Mouse (Mus musculus) testis, postnatal 14 days (tissue): ENCODE measurements around the gene Kctd19.

ENCODE experiments used
- DNase-seq: peaks from one replicate; pipeline ENCODE4 v3.0.0; 2021; ENCODE audit warnings: low spot score

Gene Kctd19

DNA sequence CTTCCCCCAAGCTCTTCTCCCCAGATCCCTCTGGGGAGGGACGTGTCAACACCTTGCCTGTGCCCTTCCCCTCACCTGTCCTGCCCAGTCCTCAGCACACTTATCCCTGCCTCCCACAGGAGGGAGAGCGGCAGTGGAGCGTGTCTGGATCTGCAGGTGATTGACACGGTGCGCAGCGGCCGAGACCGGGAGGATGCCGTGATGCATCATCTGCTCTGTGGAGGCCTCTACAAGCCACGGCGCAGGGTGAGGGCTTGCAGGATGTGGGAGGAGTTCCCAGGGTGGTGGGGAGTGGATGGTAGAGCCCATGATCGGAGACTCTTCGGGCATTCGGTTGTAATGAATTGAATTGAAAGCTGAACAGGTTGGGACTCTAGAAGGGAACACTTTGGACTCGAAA is 54.1 kb downstream of the Kctd19 start:
- DNase-seq, result no peak

DNA sequence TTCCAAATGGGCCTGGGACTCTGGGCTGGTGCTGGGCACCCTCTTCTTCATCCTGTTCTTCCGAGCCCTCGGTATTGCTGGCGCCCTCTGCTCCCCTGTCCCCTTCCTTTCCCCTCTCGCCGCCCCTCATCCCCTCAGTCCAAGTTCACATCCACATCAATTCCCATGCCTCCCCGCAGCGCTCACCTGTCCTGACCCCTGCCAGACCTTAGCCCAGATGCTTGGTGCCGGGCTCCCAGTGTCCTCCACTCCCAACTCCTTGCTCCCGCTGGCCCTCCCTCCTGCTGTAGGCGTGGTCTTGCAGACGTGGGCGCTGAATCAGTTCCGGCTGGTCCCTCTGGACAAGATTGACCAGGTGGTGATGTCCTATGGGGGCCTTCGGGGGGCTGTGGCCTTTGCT is 56.6 kb downstream of the Kctd19 start:
- no peak for DNase-seq

DNA sequence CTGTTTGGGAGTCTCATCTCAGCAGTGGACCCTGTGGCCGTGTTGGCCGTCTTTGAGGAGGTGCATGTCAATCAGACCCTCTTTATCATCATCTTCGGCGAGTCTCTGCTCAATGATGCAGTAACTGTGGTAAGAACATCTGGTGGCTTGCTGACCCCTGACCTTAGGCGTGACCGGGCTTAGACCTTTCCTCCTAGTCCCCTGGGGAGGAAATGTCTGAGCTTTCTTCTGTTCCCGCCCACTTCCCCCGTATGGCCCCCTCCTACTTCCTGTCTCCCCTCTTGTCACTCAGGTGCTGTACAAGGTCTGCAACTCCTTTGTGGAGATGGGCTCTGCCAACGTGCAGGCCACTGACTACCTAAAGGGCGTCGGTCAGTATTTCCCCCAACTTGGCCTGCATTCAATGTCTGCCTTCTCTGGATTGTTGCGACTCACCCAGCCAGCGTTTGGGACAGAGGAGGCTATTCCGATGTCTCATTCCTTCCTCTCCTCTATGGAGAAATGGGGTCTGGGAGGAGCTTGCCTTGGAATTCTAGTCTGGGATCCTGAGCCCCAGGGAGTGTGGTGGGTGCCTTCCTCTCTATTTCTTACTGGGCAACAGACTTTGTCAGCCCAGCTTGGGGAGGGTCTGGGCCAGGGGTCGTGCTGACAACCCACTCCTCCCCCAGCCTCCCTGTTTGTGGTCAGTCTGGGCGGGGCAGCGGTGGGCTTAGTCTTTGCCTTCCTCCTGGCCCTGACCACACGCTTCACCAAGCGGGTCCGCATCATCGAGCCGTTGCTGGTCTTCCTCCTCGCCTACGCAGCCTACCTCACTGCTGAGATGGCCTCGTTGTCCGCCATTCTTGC is 57.9 kb downstream of the Kctd19 start:
- no peak for DNase-seq

DNA sequence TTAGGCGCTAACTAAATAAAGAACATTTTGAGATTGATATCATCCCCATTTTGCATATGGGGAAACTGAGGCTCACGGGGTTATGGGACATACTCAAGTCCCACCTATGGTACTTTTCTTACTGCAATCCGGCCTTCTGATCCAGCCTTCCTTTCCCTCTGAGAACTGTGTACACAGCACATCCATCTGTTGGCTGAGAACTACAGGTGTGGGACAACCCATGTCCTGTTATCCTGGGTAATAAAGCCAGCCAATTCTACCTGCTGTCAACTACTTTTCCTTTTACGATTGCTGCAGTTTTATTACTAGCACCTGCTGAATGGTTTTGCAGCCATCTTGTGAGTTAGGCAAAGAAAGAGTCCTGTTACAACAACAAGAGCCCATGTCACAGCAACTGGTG is 58.8 kb downstream of the Kctd19 start:
- no peak for DNase-seq

DNA sequence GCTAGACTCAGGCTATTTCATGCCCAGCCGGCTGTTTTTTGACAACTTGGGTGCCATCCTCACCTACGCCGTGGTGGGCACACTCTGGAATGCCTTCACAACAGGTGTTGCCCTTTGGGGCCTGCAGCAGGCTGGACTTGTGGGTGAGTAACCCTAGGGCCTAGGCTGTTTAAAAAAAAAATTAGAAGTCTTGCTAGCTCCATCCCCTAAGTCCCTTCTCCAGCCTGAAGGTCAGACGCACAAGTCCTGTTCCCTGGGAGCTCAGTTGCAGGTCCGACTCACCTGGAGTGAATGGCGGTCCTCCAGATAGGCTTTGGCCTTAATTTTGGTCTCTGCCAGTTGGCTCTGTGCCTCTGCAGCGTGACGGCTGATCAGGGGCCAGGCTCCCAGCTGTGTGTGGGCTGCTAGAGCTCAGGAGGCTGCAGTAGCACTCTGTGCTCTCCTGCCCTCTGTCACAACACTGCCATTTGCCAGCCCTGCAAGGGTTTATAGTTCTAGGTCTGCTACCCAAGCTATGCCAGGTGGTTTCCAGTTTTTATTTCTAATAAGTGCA is 59.6 kb downstream of the Kctd19 start:
- DNase-seq, result no peak

DNA sequence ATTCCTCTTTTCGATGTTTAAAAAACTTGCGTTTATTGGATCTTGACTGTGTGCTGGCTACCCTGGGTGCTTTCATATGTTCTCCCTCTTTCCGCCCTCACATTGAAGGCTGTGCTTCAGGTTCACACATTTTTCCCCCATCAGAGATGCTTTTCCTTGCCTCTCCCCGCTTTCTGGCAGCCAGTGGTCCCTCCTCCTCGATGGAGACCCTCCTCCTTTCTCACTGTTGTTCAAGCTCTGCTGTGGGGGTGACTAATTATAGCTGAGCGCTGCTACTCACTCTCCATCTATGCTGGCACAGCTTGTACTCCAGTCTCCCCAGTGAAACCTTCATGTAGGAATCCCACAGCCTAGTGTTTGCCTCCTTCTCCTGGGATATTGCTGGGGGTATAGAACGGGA is 63.1 kb downstream of the Kctd19 start:
- DNase-seq, result no peak

DNA sequence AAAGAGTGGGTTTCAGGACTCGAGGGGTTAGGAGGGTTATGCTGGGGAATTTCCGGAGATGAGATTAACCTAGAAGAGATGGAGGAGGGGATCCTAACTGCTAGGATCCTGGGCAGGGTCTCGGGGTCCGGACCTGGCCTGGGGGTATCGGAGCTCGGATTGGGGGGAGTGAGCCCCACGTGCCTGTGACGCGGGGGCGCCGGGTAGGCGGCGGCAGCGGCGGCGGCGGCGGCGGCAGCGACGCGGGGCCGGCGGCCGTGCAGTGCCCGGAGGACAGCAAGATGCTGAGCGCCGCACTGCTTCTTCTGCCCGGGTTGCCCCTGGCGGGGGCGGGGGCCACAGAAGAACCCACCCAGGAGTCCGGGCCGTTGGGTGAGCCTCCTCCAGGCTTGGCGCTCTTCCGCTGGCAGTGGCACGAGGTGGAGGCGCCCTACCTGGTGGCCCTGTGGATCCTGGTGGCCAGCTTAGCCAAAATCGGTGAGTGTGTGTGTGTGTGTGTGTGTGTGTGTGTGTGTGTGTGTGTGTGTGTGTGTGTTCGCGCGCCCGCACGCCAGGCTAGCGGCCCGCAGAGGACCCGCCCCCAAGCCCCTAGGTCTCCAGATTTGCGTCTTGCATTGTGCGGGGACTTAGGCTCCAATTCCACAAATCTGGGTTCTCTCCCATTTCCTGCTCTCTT is 64.1 kb downstream of the Kctd19 start:
- DNase-seq, result no peak

DNA sequence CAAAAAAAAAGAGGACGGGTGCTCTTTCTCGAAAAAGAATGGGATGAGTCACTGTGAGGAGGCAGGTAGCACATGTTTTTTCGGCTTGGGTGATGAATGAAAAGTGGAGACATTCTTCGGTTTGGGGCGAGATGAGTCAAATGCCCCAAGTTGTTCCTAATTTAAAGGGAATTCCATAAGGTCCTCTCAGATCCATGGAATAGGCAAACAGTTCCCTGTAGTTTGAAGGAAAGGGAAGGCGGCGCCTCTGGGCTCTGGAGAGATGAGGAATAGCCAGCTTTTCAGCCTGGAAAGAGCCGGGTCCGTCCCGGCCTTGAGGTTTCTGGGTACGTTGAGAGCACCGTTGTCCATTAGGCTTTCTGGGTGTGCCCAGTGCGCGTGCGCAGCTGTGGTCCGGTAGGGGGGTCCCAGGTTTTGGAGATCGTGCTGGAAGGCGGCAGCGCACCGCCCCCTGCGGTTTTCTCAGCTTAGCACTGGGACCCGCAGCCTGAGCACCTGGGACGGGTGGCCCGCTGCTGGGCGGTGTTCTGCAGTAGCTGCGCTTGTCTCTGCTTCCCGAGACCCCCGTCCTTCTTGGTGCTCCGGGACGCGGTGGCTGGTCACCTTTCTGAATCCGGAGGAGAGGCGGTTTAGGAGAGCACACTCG is 64.7 kb downstream of the Kctd19 start, which contains the start of gene Slc9a5:
Gene Slc9a5, plus strand, starts transcription at position 394 of the 646 bp plus-strand sequence.
- DNase-seq, result peak; percentile 80

DNA sequence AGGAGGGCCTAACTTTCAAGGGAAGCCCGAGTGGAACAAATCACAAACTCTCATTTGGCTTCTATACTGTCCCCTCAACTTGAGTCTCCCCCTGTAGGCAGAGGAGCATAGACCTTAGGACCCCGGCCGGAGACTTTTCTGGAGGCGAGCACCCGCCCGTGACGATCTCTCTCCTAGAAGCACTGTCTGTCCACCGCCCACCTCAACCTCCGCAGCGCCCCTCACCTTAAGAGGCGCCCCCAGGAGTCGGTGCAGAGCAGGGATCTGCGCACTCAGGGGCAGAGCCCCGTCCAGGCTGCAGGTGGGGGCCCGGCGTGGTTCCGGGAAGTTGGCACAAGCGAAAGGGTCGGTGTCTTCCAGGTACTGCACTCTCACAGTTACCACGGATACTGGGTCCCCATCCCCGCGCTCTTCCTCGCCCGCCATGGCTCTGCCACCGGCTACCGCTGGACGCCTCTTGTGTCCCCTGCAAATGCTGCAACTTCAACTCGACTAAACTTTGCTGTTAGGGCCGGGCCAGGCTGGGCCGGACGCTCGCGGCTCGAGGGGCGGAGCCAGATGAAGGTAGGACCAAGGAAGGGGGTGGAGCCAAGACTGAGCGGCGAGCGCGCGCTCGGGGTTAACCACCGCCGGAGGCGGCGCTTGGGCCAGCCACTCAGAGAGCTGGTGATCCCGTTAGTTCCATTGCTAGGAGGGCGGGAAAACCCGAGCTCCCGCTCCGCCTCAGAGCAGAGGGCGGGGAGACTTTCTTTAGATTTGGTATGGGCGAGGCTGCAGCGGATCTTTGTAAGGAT is 65.7 kb downstream of the Kctd19 start, which contains the start of gene Fhod1:
Gene Fhod1, minus strand, starts transcription at position 526 of the 794 bp plus-strand sequence.
- peak; percentile 93 for DNase-seq

DNA sequence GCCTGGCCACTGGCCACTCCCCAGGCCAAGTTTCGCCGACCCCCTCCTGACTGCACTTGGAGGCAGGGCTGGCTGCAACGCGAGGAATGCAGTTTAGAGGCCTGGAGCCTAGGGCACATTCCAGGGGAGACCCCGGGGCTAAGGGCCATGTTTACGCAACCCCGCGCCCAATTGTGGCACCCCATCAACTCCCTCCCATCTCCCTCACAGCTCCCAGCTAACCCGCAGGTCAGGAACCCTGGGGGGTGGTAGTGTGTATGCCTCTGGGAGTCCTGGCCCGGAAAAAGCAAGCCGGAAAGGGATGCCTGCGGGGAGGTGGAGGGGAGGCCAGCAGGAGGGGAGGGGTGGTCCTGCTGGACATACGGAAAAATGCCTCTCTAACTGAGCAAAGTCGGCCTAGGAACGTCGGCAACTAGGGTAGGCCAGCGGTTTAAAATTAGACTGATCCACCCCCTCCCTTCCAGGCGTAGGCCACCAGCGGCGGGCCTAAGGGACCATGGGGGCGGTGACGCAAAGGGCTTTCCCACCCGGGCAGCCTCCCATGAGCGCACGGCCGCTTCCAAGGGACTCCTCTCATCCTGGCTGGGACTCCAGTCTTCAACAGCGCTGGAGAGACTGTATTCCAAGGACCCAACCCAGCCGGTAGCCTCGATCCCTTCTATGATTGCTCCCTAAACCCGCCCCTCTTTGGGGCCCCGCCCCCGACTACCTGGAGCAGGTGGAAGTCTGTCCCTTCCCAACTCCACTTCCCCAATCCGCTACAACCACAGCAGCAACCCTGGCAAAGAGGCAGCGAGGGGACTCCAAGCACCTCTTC is 66.5 kb downstream of the Kctd19 start:
- DNase-seq, result peak; percentile 62

DNA sequence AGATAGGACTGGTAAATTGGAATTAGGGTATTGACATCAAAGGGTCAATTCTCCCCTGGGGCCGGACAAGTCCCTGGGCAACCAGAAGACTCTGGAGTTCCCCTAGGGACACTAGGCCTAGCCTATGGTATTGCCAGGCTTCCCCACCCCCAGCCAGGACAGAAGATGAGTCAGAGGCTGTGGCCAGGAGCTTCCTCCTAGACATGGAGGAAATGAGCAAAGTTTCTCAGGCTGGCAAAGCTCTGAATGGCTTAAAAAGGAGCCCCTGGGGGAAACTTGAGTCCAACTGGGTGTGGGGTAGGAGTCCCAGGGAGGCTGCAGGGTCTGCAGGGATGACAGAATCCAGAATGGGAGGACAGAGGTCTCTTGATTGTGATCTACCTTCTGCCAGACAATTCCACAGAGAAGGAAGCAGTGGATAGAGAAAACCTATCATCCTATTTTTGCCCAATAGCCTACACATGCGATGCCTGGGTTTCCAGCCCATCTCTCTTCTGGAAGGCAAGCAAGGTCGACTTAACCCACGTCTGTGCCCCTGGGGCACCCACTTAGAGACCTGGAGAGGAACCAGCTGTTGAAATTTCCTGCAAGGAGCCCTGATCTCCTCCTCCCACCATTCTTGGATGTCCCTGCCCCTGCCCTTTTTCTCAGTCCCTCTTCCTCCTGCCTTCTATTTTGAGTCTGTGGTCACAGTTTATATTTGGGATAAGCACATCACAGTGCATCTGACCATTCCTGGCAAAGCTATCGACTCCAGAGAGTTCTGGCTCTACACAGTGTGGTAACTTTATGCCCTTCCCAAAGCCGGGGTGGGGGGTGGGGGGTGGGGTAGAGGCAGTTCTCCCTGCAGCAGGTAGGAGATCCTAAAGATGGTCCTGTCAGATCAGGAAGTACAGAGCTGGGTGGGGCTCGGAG is 68.0 kb downstream of the Kctd19 start:
- DNase-seq, result no peak

DNA sequence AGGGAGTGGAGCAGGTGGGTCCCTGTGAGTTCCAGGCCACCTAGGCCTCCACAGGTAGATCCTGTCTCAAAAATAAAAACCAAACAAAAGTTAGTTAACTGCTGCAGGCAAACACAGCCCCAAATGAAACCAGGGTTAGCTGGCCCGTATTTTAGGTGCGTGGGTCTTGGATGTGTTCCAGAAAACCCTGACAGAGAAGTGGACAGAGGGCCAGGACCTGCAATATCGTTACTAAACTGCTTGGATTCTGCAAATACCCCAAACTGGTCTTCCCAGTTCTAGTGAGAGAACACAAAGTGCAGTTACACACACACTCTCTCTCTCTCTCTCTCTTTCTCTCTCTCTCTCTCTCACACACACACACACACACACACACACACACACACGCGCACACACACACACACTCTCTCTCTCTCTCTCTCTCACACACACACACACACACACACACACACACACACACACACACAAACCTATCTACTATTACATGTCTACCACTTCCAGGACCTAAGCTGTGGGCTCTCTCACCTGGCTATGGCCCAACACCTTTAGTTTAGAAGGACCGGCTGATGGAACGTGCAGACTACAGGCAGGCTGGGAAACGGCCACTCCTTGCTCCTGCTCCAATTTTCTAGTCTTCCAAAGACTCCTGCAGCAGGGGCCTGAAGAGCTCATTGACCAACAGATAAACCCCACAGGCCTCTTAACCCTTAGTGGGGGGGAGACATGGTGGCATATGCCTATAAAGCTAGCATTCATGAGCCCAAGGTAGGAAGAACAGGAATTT is 69.3 kb downstream of the Kctd19 start:
- DNase-seq, result no peak

DNA sequence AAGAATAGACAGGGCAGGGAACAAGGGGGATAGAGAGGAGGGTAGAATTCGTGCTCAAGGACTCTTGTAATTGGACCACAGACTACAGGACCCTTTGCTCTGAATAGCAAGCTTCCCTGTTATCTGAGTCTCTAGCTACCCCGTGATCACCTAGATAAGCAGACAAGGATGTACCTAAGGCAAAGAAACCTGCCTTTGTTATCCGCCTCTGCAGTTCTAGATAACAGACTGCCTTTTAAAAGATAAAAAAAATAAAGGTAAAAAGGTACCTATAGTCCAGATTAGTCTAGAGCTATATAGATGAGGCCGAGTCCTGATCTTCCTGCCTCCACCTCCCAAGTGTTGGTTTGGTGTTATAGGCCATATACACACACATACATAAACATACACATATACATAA is 70.5 kb downstream of the Kctd19 start:
- DNase-seq, result no peak

DNA sequence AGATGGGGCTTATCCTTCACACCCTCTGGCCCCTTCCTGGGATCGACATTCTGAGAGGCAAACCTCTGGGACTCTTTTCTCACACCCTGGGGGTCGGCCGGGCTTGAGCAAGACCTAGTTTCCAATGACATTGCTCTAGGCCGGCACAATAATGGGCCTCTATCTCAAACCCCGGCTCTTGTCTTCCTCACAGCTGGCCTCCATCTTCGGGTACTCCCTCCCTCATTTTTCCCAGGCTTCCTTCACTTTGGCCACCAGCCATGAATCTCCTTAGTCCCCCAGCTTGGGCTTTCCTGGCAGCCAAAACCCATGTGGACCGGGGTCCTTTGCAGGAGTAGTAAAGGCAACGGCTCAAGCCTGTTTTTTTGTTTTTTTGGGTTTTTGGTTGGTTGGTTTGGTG is 71.9 kb downstream of the Kctd19 start:
- DNase-seq, result no peak

DNA sequence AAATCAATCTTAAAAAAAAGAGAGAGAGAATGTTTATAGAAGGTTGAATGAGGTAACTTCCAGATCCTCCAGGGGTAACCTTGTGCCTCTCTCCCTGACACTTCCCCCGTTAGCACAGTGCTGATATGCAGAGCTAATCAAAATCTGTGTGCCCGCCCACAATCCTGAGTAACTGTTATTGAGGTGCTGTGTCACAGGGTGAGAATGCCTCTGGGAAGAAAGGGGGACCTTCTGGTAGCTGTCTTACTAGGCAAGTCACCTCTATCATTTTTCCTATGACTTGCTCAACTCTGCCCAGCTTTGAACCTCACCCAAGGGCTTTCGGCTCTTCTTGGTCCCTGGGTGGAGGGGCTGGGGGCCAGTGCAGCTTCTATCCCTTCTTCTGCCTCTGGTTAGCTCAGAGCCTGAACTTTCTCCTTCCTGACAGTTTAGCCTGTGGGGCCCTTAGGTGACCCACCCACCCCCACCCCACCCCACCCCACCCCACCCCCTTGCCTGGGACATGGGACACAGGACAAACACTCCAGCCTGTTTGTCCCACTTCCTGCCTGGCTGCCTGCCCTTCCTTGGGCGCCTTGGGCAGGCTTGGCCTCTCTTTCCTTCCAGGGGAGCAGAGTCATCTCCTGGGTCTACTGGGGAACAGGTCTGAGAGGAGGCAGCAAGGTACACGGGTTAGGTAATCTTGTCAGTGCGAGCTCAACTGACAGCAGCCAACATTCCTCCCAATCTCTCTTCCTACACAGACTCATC is 73.2 kb downstream of the Kctd19 start:
- DNase-seq, result no peak

DNA sequence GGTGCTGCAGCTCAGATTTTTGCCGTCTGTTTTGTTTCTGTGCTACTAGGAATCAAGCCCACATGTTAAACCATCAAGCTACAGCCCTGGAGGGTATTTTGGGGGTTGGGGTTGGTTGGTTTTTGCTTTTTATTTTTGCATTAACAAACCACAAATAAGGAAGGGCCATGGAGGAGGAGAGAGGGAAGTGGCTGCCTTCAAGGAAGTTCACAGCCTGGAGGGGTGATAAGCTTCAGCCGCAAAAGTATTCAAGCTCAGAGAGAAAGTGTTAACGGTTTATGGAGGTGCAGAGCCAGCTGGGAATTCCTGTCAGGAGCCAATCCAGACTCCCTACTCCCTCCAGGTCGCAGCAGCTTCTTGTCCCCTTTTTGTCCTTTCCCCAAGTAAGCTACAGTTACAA is 74.3 kb downstream of the Kctd19 start:
- no peak for DNase-seq

DNA sequence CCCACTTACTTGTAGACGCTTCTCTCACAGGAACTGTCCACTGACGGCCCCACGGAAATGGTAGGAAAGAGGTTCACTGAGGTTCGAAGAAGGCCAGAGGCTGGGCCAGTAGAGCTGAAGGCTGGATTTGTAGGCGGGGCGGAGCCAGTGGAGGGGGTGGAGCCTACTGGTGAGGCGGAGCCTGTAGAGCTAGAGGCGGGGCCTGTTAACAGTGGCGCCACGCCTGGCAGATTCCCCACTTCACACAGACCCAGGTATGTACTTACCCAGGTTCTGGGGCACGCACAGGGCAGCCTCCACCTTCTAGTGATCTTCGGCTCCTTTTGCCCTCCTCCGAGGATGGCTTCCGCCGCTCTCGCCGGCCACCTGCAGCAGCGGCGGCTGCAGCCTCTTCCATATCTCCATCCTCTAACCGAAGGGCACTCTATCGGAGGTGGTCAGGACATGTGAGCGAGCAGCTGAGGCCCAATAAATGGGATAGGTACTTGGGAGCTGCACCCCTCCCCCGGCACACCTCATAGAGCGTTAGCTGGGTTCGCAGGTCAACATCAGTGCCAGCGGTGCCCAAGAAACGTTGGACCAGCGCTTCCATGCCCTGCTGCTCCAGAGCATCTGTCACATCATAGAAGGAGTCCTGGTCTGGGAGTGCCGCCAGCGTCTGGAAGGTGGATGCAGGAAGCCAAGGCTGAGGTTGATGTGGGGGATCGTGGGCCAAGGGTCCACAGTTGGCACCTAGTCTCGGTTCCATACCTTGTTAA is 76.8 kb downstream of the Kctd19 start:
- DNase-seq, result peak; percentile 72
